Mouse (Mus musculus): ENCODE results near the gene Slc32a1.
A peak's percentile ranks its signal among the peaks of the same experiment; 100 is the strongest.

Slc32a1 gene

GRCm38 (mm10) chr2:158610488-158611325, at the start of gene Slc32a1:
Gene Slc32a1, plus strand, starts transcription at chr2:158610767.
- no peak for DNase-seq

- DNase-seq, result no peak
Measured at GRCm38 (mm10) chr2:158560801-158561200, 49.8 kb upstream of the Slc32a1 start.

- DNase-seq, result no peak
Measured at GRCm38 (mm10) chr2:158561371-158562144, 49.0 kb upstream of the Slc32a1 start.

- DNase-seq, result peak; percentile 32 to 60
Measured at GRCm38 (mm10) chr2:158570421-158571081, 40.0 kb upstream of the Slc32a1 start.

- no peak for DNase-seq
Measured at GRCm38 (mm10) chr2:158579979-158580378, 30.6 kb upstream of the Slc32a1 start.

- peak in 1 of 2 experiments; percentile 51 for DNase-seq
Measured at GRCm38 (mm10) chr2:158584621-158585358, 25.8 kb upstream of the Slc32a1 start.

- no peak for DNase-seq
Measured at GRCm38 (mm10) chr2:158588524-158589271, 21.9 kb upstream of the Slc32a1 start.

GRCm38 (mm10) chr2:158590495-158590894, 20.1 kb upstream of the Slc32a1 start:
- DNase-seq, result no peak

- no peak for DNase-seq
Measured at GRCm38 (mm10) chr2:158591286-158591685, 19.3 kb upstream of the Slc32a1 start.

GRCm38 (mm10) chr2:158593371-158593770, 17.2 kb upstream of the Slc32a1 start:
- no peak for DNase-seq

- no peak for DNase-seq
Measured at GRCm38 (mm10) chr2:158595103-158595502, 15.5 kb upstream of the Slc32a1 start.

- DNase-seq, result no peak
Measured at GRCm38 (mm10) chr2:158595577-158595976, 15.0 kb upstream of the Slc32a1 start.

- DNase-seq, result no peak
Measured at GRCm38 (mm10) chr2:158596803-158597202, 13.8 kb upstream of the Slc32a1 start.

- DNase-seq, result no peak
Measured at GRCm38 (mm10) chr2:158600517-158600916, 10.1 kb upstream of the Slc32a1 start.

- DNase-seq, result no peak
Measured at GRCm38 (mm10) chr2:158601326-158601725, 9.2 kb upstream of the Slc32a1 start.

- no peak for DNase-seq
Measured at GRCm38 (mm10) chr2:158602663-158603062, 7.9 kb upstream of the Slc32a1 start.

GRCm38 (mm10) chr2:158606511-158606964, 4.0 kb upstream of the Slc32a1 start:
- DNase-seq, result no peak

- no peak for DNase-seq
Measured at GRCm38 (mm10) chr2:158609681-158610080, 886 bp upstream of the Slc32a1 start.

GRCm38 (mm10) chr2:158611326-158611719, 756 bp downstream of the Slc32a1 start:
- no peak for DNase-seq

- DNase-seq, result no peak
Measured at GRCm38 (mm10) chr2:158611726-158612670, 1.4 kb downstream of the Slc32a1 start.
